Mouse (Mus musculus) urinary bladder, postnatal 4 days (tissue): ENCODE measurements around the gene Gramd1b.

Source experiments
- DNase-seq, 2 experiments: peaks; one replicate each; pipeline ENCODE4 v3.0.0; 2021 to 2022; ENCODE audit warnings: low spot score in 2 of 2

Gene Gramd1b

GRCm38 (mm10) chr9:40311813-40312212 lies 219.4 kb downstream of the Gramd1b start:
- DNase-seq: no peak

- no peak for DNase-seq
Measured at GRCm38 (mm10) chr9:40309876-40310275, 221.3 kb downstream of the Gramd1b start.

GRCm38 (mm10) chr9:40307311-40307710 lies 223.9 kb downstream of the Gramd1b start:
- DNase-seq: no peak

GRCm38 (mm10) chr9:40304243-40304642 lies 226.9 kb downstream of the Gramd1b start:
- DNase-seq: no peak

GRCm38 (mm10) chr9:40302375-40302774 lies 228.8 kb downstream of the Gramd1b start:
- DNase-seq: no peak

- no peak for DNase-seq
Measured at GRCm38 (mm10) chr9:40301475-40301874, 229.7 kb downstream of the Gramd1b start.

GRCm38 (mm10) chr9:40300018-40300989 lies 230.9 kb downstream of the Gramd1b start:
- DNase-seq: no peak

GRCm38 (mm10) chr9:40299323-40299722 lies 231.9 kb downstream of the Gramd1b start:
- no peak for DNase-seq

- no peak for DNase-seq
Measured at GRCm38 (mm10) chr9:40297969-40298368, 233.2 kb downstream of the Gramd1b start.

- no peak for DNase-seq
Measured at GRCm38 (mm10) chr9:40296251-40296650, 234.9 kb downstream of the Gramd1b start.

- no peak for DNase-seq
Measured at GRCm38 (mm10) chr9:40294866-40295265, 236.3 kb downstream of the Gramd1b start.

GRCm38 (mm10) chr9:40294210-40294609 lies 237.0 kb downstream of the Gramd1b start:
- no peak for DNase-seq

- DNase-seq: no peak
Measured at GRCm38 (mm10) chr9:40293740-40294139, 237.4 kb downstream of the Gramd1b start.

- DNase-seq: no peak
Measured at GRCm38 (mm10) chr9:40293286-40293685, 237.9 kb downstream of the Gramd1b start.

- no peak for DNase-seq
Measured at GRCm38 (mm10) chr9:40292475-40292874, 238.7 kb downstream of the Gramd1b start.

GRCm38 (mm10) chr9:40282968-40283367 lies 248.2 kb downstream of the Gramd1b start:
- no peak for DNase-seq

- DNase-seq: no peak
Measured at GRCm38 (mm10) chr9:40279438-40279837, 251.7 kb downstream of the Gramd1b start.

- DNase-seq: no peak
Measured at GRCm38 (mm10) chr9:40277671-40278070, 253.5 kb downstream of the Gramd1b start.

- DNase-seq: no peak
Measured at GRCm38 (mm10) chr9:40275904-40276303, 255.3 kb downstream of the Gramd1b start.

- DNase-seq: no peak
Measured at GRCm38 (mm10) chr9:40272822-40273221, 258.4 kb downstream of the Gramd1b start.

- DNase-seq: no peak
Measured at GRCm38 (mm10) chr9:40271075-40271474, 260.1 kb downstream of the Gramd1b start.

GRCm38 (mm10) chr9:40269880-40270279 lies 261.3 kb downstream of the Gramd1b start:
- no peak for DNase-seq

GRCm38 (mm10) chr9:40269103-40269861 lies 261.9 kb downstream of the Gramd1b start, which contains the start of gene Scn3b:
Gene Scn3b, plus strand, starts transcription at chr9:40269217.
- DNase-seq: peak; percentile 71 to 74
